Mouse (Mus musculus) forebrain, embryonic 11.5 days (tissue): ENCODE measurements around the gene Zfp248. TPM values are rescaled to one million over a fixed set of nuclear protein-coding genes. Genes with fewer than 3 reads are reported as not detected.

Source experiments
- ATAC-seq: fragments of 200-750 bp; cut with Nextera tagmentation; replicated peaks from 2 replicates; pipeline ENCODE4 v1.8.0; 2017; ENCODE audit warnings: moderate TSS enrichment; ENCODE audit not compliant: low FRiP score
- DNase-seq: peaks from one replicate; pipeline ENCODE4 v3.0.0-alpha.2; 2017; ENCODE audit warnings: low spot score
- H3K27ac ChIP-seq: fragments of 300-500 bp; sonication (generic); 2 replicates; pipeline ENCODE4 v1.5.1; 2014; ENCODE audit warnings: low read depth, low read length
- H3K27me3 ChIP-seq: fragments of 300-500 bp; sonication (generic); 2 replicates; pipeline ENCODE4 v1.6.1; 2014; ENCODE audit warnings: mild to moderate bottlenecking, low read length, mixed read lengths; ENCODE audit not compliant: control insufficient read depth, insufficient read depth
- H3K36me3 ChIP-seq: fragments of 300-500 bp; sonication (generic); 2 replicates; pipeline ENCODE4 v1.6.1; 2014; ENCODE audit warnings: mild to moderate bottlenecking, low read length, moderate library complexity, mixed read lengths; ENCODE audit not compliant: control insufficient read depth, insufficient read depth
- H3K4me1 ChIP-seq: fragments of 300-500 bp; sonication (generic); replicated peaks from 2 replicates; pipeline ENCODE4 v1.6.1; 2014; ENCODE audit warnings: low read length, mixed read lengths; ENCODE audit not compliant: control insufficient read depth, insufficient read depth
- H3K4me2 ChIP-seq: fragments of 300-500 bp; sonication (generic); 2 replicates; pipeline ENCODE4 v1.6.1; 2014; ENCODE audit warnings: low read depth, mild to moderate bottlenecking, low read length, moderate library complexity, mixed read lengths; ENCODE audit not compliant: severe bottlenecking
- H3K4me3 ChIP-seq: fragments of 300-500 bp; sonication (generic); 2 replicates; pipeline ENCODE4 v1.5.1; 2014; ENCODE audit warnings: low read depth, low read length
- H3K9ac ChIP-seq: fragments of 300-500 bp; sonication (generic); 2 replicates; pipeline ENCODE4 v1.6.1; 2014; ENCODE audit warnings: low read length
- H3K9me3 ChIP-seq: fragments of 300-500 bp; sonication (generic); 2 replicates; pipeline ENCODE4 v1.6.1; 2016; ENCODE audit warnings: low read length, mixed read lengths; ENCODE audit not compliant: control insufficient read depth
- WGBS: fragments of 180-500 bp; shearing (Covaris S2); extraction: QIAGEN DNeasy Blood & Tissue Kit; methylation state at CpG from one replicate; pipeline ENCODE4 v1.1.7; 2014; 5-methylcytosine and 5-hydroxymethylcytosine counted together
- microRNA-seq: library from miRNA; unstranded; fragments of <30 nt; microRNA quantifications from one replicate; pipeline ENCODE4, GENCODE M21; 2016; ENCODE audit not compliant: insufficient number of aligned reads
- polyA plus RNA-seq: library from polyadenylated mRNA; unstranded; fragments of >200 nt; fragmentation: Nextera tagmentation; extraction: Ambion mirVana; gene quantifications from 2 replicates; pipeline ENCODE4 v1.2.1, GENCODE M21; 2014

The Zfp248 gene
- polyA plus RNA-seq, 1 experiment from 2014 or later, result 9.6 TPM

DNA sequence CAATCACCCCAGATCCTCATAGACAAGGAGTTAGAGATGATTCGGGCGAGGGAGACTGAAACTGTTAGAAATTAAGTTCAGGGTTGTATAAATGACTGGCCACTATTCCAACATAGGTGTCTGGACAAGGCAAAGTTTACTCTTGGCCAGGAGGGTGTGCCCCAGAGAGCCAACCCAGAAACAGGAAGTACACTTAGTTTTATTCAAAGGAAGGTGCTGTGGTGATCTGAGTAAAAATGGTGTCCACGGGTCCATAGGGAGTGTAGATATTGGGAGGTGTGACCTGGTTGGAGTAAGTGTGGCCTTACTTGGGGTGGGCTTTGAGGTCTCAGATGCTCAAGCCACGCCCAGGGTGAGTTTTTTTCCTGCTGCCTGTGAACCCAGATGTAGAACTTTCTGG lies 74.1 kb downstream of the Zfp248 start:
- Histone ChIP-seq H3K9me3 (no peaks in the 10 kb centered on the region), H3K4me1 (no peaks in the 10 kb centered on the region), H3K36me3 (peaks cover 5% of the 10 kb centered on the region; the same call in 1 of the 2 replicates), H3K27ac (no peak overlapping the region), H3K4me2 (no peak overlapping the region), H3K27me3 (no peaks in the 10 kb centered on the region), H3K9ac (no peak overlapping the region), H3K4me3 (no peak overlapping the region)
- no peak for ATAC-seq
- no peak for DNase-seq
- 84% methylated on average over 4 of the region's 4 CpGs for WGBS

DNA sequence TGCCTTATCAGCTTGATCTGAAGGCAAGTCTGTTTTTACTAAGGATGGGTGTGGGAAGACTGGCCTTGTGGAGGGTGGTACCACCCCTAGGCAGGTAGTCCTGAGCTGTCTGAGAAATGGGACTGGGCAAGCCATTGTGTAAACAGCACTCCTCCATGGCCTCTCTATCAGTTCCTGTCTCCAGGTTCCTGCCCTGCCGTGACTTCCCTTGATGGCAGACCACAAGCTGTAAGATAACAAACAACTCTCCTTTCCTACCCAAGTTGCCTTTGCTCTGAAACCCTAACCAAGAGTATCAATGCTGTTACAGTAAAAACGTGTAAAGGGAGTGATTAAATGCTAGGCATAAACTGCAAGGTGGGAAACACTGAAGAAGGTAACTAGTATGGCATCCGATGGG lies 74.7 kb downstream of the Zfp248 start:
- H3K9me3 ChIP-seq, result no peaks in the 10 kb centered on the region
- H3K27me3 ChIP-seq, result no peaks in the 10 kb centered on the region
- no peak overlapping the region for H3K4me2 ChIP-seq
- no peak overlapping the region for H3K4me3 ChIP-seq
- peaks cover 5% of the 10 kb centered on the region; the same call in 1 of the 2 replicates for H3K36me3 ChIP-seq
- no peaks in the 10 kb centered on the region for H3K4me1 ChIP-seq
- no peak for ATAC-seq
- no peak overlapping the region for H3K9ac ChIP-seq
- H3K27ac ChIP-seq, result no peak overlapping the region
- no peak for DNase-seq
- 68% methylated on average over 3 of the region's 3 CpGs for WGBS

DNA sequence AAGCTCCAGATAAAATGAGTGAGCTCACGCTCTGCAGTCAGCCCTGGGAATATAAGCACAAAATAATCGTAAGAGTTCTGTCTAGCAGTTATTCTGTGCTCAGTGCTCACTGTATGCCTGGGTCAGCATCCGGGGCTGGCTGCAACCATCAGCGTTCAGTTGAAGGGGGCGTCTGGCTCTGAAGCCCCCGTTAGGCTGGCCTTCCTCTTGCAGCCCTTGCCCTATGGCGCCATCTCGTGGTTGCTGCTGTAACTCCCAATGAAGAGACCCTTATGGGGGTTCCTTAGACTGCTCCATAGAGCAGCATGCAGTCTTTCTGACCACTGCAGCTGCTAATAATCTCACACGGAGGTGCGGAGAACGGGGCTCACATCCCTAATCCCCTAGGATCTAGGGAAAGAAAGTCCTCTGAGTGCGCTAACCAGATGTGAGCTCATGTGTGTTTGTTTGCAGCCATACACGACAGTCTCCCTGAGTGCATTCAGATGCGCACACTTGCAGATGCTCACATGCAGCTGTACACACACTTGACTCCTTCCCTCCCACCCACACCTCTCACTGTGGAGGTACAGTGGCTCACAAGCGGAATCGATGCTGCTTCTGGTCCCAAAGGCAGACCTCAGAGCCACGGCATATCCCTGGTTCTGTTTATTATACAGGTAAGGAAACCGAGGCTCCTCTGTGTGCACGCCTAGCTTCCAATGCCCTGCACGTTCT lies 75.7 kb downstream of the Zfp248 start:
- H3K4me2 ChIP-seq, result no peak overlapping the region
- H3K36me3 ChIP-seq, result peaks cover 5% of the 10 kb centered on the region; the same call in 1 of the 2 replicates
- H3K4me3 ChIP-seq, result no peak overlapping the region
- no peak overlapping the region for H3K27ac ChIP-seq
- 0 out of 2 replicates have a peak overlapping the region, but pooled peaks have one; percentile 16 for H3K9ac ChIP-seq
- H3K27me3 ChIP-seq, result no peaks in the 10 kb centered on the region
- ATAC-seq (peak; percentile 86), DNase-seq (peak; percentile 92)
- WGBS, result 32% methylated on average over 20 of the region's 20 CpGs
- no peaks in the 10 kb centered on the region for H3K4me1 ChIP-seq
- no peaks in the 10 kb centered on the region for H3K9me3 ChIP-seq

DNA sequence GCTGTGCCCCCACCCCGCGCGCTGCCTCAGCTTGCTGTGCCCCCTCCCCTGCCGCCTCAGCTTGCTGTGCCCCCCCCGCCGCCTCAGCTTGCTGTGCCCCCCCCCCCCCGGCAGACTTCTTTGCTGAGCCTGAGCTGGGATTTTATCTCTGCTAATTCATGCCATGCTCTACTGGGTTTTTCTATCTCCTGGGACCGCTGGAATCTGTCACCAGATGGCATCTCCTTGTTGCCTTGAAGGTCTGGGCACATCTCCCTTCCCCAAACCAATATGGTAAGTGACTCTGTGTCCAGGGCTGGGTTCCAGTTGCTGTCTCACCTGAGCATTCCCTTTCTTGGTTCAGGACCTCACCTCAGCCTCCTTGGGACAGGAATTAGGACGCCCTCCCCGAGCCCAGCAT lies 77.7 kb downstream of the Zfp248 start:
- H3K4me2 ChIP-seq, result no peak overlapping the region
- peaks cover 2% of the 10 kb centered on the region; the same call in 1 of the 2 replicates for H3K36me3 ChIP-seq
- ATAC-seq (no peak), DNase-seq (no peak)
- H3K27me3 ChIP-seq, result no peaks in the 10 kb centered on the region
- no peak overlapping the region for H3K4me3 ChIP-seq
- no peaks in the 10 kb centered on the region for H3K9me3 ChIP-seq
- H3K9ac ChIP-seq, result no peak overlapping the region
- 54% methylated on average over 9 of the region's 10 CpGs for WGBS
- H3K27ac ChIP-seq, result no peak overlapping the region
- H3K4me1 ChIP-seq, result no peaks in the 10 kb centered on the region

Small RNAs within 50 kb of the gene (microRNA-seq; reads per million reads assigned to microRNA genes)
- gene Gm25953, result not detected

Other genes starting within 250 kb of the Zfp248 start
- gene Bms1, start 36.1 kb downstream of the Zfp248 start, polyA plus RNA-seq, result 44.3 and 49.2 TPM in 2 replicates
- gene Zfp9, start 23.8 kb upstream of the Zfp248 start, polyA plus RNA-seq, result 7.1 and 7.2 TPM in 2 replicates
- gene Ankrd26, start 106.7 kb upstream of the Zfp248 start, polyA plus RNA-seq, result 25.8 and 26.1 TPM in 2 replicates